Mouse (Mus musculus) G1E (cell line): Measurements from ENCODE around the gene Rps12.

ENCODE experiments used
- CTCF ChIP-seq: IDR thresholded peaks from 2 replicates; pipeline ENCODE4 v1.5.1; 2012; ENCODE audit warnings: low read depth, low read length, inconsistent platforms, mixed read lengths
- POLR2AphosphoS5 ChIP-seq: IDR thresholded peaks from 2 replicates; pipeline ENCODE4 v1.6.1; 2012; ENCODE audit warnings: low read depth, low read length, inconsistent platforms; ENCODE audit not compliant: insufficient replicate concordance

DNA sequence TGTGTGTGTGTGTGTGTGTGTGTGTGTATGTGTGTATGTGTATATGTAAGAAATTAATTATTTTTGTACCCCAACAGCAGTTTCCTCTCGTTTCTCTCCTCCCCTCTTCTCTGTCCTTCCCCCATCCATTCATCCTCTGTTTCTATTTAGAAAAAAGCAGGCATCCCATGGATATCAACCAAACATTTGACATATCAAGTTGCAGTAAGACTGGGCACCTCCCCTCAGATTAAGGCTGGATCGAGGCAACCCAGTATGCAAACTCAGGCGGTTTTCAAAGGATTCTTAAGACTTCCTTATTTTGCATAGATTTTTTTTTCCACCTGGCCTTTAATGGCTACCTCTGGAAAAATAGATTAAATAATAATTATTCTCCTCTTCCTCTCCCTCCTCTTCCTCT is 10.5 kb upstream of the Rps12 start:
- TF ChIP-seq CTCF (no peak), POLR2AphosphoS5 (no peak)
